Mouse (Mus musculus) intestine, postnatal 0 days (tissue): ENCODE measurements at regions not wholly inside any gene's neighbourhood (a gene's known extent, or its start where the extent isn't known, plus 50 kb on each side); places are given as distances from the start of the nearest gene placed in this dataset.

Experiments
- ATAC-seq: fragments of 200-750 bp; cut with Nextera tagmentation; 2 replicates; pipeline ENCODE4 v1.8.0; 2017; ENCODE audit warnings: mild to moderate bottlenecking, moderate TSS enrichment, moderate library complexity
- H3K27ac ChIP-seq: fragments of 300-500 bp; sonication (generic); 2 replicates; pipeline ENCODE4 v1.5.1; 2014; ENCODE audit warnings: mild to moderate bottlenecking, low read depth, low read length, moderate library complexity
- H3K27me3 ChIP-seq: fragments of 300-500 bp; sonication (generic); replicated peaks from 2 replicates; pipeline ENCODE4 v1.6.1; 2014; ENCODE audit warnings: low read length, mixed read lengths; ENCODE audit not compliant: control insufficient read depth, insufficient read depth
- H3K36me3 ChIP-seq: fragments of 300-500 bp; sonication (generic); 2 replicates; pipeline ENCODE4 v1.6.1; 2014; ENCODE audit warnings: mild to moderate bottlenecking, moderate library complexity; ENCODE audit not compliant: control insufficient read depth, insufficient read depth
- H3K4me1 ChIP-seq: fragments of 300-500 bp; sonication (generic); replicated peaks from 2 replicates; pipeline ENCODE4 v1.6.1; 2014; ENCODE audit warnings: antibody characterized with exemption, low read length, mixed read lengths; ENCODE audit not compliant: control insufficient read depth, insufficient read depth
- H3K4me2 ChIP-seq: fragments of 300-500 bp; sonication (generic); replicated peaks from 2 replicates; pipeline ENCODE4 v1.6.1; 2014; ENCODE audit warnings: low read depth, mild to moderate bottlenecking, moderate library complexity
- H3K4me3 ChIP-seq: fragments of 300-500 bp; sonication (generic); 2 replicates; pipeline ENCODE4 v1.5.1; 2014; ENCODE audit warnings: low read depth, low read length
- H3K9ac ChIP-seq: fragments of 300-500 bp; sonication (generic); 2 replicates; pipeline ENCODE4 v1.6.1; 2014; ENCODE audit warnings: mild to moderate bottlenecking, low read depth, low read length
- H3K9me3 ChIP-seq: fragments of 300-500 bp; sonication (generic); 2 replicates; pipeline ENCODE4 v1.6.1; 2016; ENCODE audit warnings: mixed run types; ENCODE audit not compliant: control insufficient read depth
- CTCF ChIP-seq: sonication (generic); IDR thresholded peaks from 2 replicates; pipeline ENCODE4 v1.5.1; 2016; ENCODE audit warnings: low read depth, mild to moderate bottlenecking, control low read depth, antibody characterized with exemption, moderate library complexity
- WGBS: fragments of 180-500 bp; shearing (Covaris S2); extraction: QIAGEN DNeasy Blood & Tissue Kit; methylation state at CpG from one replicate; pipeline ENCODE4 v1.1.7; 2014; 5-methylcytosine and 5-hydroxymethylcytosine counted together

DNA sequence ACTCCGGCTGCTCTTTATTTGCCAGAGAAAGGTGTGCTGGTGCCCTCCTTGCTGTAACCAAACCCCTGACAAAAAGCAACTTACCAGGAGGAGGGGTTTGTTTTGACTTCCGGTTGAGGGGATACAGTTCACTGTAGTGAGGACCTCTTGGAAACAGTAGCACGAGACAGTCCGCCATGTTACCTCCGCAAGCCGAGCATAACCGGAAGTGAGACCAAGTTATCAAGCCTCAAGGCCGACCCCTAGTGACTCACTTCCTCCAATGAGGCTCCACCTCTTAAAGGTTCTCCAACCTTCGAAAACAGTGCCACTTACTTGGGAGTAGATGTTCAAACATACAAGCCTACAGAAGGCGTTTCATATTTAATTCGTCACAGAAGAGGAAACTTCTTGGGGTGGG lies 115.2 kb upstream of the Plekha5 start:
- WGBS = 95% methylated on average over 11 of the region's 11 CpGs
- H3K27ac ChIP-seq = no peak overlapping the region
- H3K4me1 ChIP-seq = no peaks in the 10 kb centered on the region
- no peaks in the 10 kb centered on the region for H3K9me3 ChIP-seq
- TF ChIP-seq CTCF = no peak
- no peak overlapping the region for H3K4me2 ChIP-seq
- H3K36me3 ChIP-seq = no peaks in the 10 kb centered on the region
- no peak overlapping the region for H3K4me3 ChIP-seq
- ATAC-seq = no peak
- no peak overlapping the region for H3K9ac ChIP-seq
- no peaks in the 10 kb centered on the region for H3K27me3 ChIP-seq

DNA sequence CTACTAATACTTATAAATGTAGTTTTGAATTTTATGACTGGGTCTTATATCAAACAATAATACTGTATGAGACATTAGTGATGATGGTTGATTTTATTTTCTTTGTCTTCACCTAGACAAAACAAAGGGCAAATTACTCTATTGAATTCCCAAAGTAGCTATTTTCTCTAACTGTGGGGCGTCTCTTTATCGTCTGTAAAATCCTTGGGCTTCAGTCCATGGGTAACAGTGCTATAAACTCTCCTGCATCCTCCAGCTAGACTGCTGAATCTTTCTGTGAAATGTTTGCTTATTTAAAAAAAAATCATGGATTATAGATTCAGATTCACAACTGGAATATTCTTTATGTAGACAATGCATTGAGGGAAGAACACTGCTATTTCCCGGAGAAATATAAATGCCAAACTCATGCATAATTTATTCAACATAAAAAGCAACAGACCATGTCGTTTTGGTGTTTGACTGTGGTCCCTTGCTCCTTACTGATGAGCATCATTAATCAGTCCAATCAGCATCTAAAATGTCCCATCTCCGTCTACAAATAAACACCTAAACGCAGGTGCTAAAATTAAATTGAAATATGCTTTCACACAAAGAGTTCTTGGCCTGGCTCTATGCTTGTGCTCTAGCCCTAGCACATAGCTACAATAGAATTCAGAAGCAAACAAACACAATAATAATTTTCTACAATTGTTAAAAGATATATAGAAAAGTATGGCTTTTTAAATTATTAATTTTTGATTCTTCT lies 116.9 kb upstream of the Plekha5 start:
- H3K4me3 ChIP-seq = no peak overlapping the region
- 89% methylated on average over 6 of the region's 6 CpGs for WGBS
- no peaks in the 10 kb centered on the region for H3K4me1 ChIP-seq
- H3K4me2 ChIP-seq = no peak overlapping the region
- ATAC-seq = no peak
- no peaks in the 10 kb centered on the region for H3K9me3 ChIP-seq
- H3K27ac ChIP-seq = no peak overlapping the region
- no peaks in the 10 kb centered on the region for H3K36me3 ChIP-seq
- H3K9ac ChIP-seq = no peak overlapping the region
- TF ChIP-seq CTCF = no peak
- H3K27me3 ChIP-seq = no peaks in the 10 kb centered on the region

DNA sequence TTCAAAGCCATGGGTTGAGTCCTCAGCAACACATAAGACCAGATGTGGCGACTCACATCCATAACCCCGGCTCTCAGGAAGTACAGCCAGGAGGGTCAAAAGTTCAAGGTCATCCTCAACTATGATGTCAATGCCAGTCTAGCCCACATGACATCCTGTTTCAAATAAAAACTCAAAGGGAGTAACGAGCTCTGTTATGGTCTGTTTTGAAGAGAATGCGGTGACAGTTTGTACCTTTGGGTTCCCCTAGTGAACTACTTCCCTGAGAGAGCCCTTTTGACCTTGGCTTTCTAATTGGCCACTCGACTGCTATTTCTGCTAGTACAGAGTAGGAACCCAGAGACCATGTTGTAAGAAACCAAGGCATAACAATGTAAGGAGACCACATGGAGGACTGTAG lies 119.7 kb upstream of the Plekha5 start:
- H3K9ac ChIP-seq = no peak overlapping the region
- ATAC-seq = no peak

DNA sequence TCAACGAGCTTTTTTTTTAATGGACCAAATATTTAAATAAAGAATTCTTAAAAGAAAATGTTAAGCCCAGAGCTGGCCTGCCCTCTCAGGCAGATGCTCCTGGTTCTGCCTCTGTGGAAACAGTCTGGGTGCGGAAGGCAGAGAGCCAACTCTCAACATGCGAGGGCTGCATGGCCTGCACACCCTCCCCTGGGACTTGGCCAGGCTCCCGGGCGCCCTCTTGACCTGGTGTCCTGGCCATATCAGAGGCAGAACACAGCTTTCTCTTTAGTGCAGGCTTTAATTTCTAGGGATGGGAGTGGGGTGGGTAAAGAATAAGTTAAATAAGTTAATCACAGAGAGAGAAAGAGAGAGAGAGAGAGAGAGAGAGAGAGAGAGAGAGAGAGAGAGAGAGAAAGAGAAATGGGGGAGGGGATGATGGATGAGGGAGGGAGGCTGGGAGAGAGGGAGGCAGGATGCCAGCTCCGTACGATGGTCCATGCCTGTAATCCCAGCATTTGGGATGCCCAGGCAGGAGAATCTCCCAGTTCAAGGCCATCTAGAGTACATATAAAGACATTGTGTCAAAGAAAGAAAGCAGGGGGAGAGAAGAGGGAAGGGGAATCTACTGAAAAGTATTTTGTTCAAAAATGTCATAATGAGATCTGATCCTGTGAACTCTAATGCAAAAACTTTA lies 123.2 kb upstream of the Plekha5 start:
- Histone ChIP-seq H3K9ac (no peak overlapping the region), H3K4me2 (no peak overlapping the region), H3K27ac (no peak overlapping the region), H3K9me3 (no peaks in the 10 kb centered on the region), H3K4me1 (no peaks in the 10 kb centered on the region), H3K4me3 (no peak overlapping the region), H3K27me3 (no peaks in the 10 kb centered on the region), H3K36me3 (no peaks in the 10 kb centered on the region)
- no peak for TF ChIP-seq CTCF
- no peak for ATAC-seq
- WGBS = 53% methylated on average over 7 of the region's 7 CpGs

More for the DNA sequence above, 119.7 kb upstream of the Plekha5 start:
- H3K4me2 ChIP-seq = no peak overlapping the region
- no peaks in the 10 kb centered on the region for H3K27me3 ChIP-seq
- TF ChIP-seq CTCF = no peak
- no peaks in the 10 kb centered on the region for H3K4me1 ChIP-seq
- no peak overlapping the region for H3K27ac ChIP-seq
- no peaks in the 10 kb centered on the region for H3K9me3 ChIP-seq
- 86% methylated on average over 5 of the region's 5 CpGs for WGBS
- H3K4me3 ChIP-seq = no peak overlapping the region
- H3K36me3 ChIP-seq = no peaks in the 10 kb centered on the region

DNA sequence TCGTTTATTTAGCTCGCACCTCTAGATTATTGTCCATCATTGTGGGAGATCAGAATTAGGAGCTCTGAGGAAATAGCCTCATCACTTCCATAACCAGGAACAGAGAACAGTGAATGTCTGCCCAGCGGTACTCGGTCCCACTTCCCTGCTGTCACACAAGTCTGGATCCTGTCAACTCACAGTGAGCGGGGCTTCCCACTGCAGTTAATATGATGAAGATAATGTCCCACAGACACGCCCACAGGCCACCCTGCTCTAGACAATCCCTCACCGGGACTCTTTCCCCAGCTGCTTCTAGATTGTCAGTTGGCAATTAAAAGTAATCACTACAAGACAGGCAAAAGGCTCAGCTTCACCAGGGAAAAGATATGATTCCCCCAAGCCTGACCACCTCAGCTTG lies 124.2 kb upstream of the Plekha5 start:
- no peak for TF ChIP-seq CTCF
- WGBS = 57% methylated on average over 7 of the region's 7 CpGs

DNA sequence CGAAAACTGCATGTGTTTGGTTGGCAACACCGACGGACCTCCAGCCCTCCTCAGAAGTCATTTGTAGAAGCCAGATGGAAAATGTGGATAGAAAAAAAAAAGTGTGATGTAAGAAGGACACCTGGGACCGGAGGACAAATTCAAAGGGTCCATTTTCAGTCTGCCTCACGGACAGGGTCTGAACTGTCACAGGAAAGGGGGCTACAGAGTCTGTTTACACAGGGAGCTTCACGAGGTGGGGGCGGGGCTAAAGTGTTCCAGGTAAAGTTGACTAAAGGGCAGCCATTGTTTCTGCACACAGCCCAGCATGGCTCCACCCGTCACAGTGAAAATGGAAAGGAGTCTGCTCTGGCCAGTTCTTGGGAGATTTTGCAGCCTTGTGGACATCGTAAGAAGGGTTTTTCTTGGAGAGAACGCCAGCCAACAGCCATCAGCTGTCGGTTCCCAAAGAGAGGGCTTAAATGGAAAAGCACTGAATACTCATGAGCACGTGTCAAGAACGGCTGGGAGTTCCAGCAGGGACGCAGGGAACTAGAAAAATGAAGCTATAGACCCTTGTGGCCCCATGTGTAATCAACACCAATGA lies 125.8 kb upstream of the Plekha5 start:
- Histone ChIP-seq H3K4me1 (no peaks in the 10 kb centered on the region), H3K9ac (no peak overlapping the region), H3K27ac (no peak overlapping the region), H3K27me3 (no peaks in the 10 kb centered on the region), H3K9me3 (no peaks in the 10 kb centered on the region), H3K36me3 (no peaks in the 10 kb centered on the region), H3K4me2 (no peak overlapping the region), H3K4me3 (no peak overlapping the region)
- no peak for ATAC-seq
- no peak for TF ChIP-seq CTCF
- 75% methylated on average over 14 of the region's 14 CpGs for WGBS

More for the DNA sequence above, 124.2 kb upstream of the Plekha5 start:
- H3K4me1 ChIP-seq = no peaks in the 10 kb centered on the region
- no peaks in the 10 kb centered on the region for H3K9me3 ChIP-seq
- no peak overlapping the region for H3K9ac ChIP-seq
- H3K27ac ChIP-seq = no peak overlapping the region
- no peak overlapping the region for H3K4me3 ChIP-seq
- H3K27me3 ChIP-seq = no peaks in the 10 kb centered on the region
- H3K36me3 ChIP-seq = no peaks in the 10 kb centered on the region
- H3K4me2 ChIP-seq = no peak overlapping the region
- no peak for ATAC-seq
